Mouse (Mus musculus) forebrain, embryonic 16.5 days (tissue): Measurements from ENCODE around the gene Ppan. TPM values are rescaled to one million over a fixed set of nuclear protein-coding genes. Genes with fewer than 3 reads are reported as not detected.

ENCODE experiments used
- ATAC-seq: fragments of 200-750 bp; cut with Nextera tagmentation; 2 replicates; pipeline ENCODE4 v1.8.0; 2017; ENCODE audit warnings: mild to moderate bottlenecking, moderate library complexity
- H3K27ac ChIP-seq: fragments of 300-500 bp; sonication (generic); 2 replicates; pipeline ENCODE4 v1.5.1; 2014; ENCODE audit warnings: low read length, control low read depth
- H3K27me3 ChIP-seq: fragments of 300-500 bp; sonication (generic); replicated peaks from 2 replicates; pipeline ENCODE4 v1.6.1; 2014; ENCODE audit warnings: low read length; ENCODE audit not compliant: control insufficient read depth, insufficient read depth
- H3K36me3 ChIP-seq: fragments of 300-500 bp; sonication (generic); 2 replicates; pipeline ENCODE4 v1.6.1; 2014; ENCODE audit not compliant: control insufficient read depth, insufficient read depth
- H3K4me1 ChIP-seq: fragments of 300-500 bp; sonication (generic); replicated peaks from 2 replicates; pipeline ENCODE4 v1.6.1; 2014; ENCODE audit warnings: low read length; ENCODE audit not compliant: control insufficient read depth, insufficient read depth
- H3K4me2 ChIP-seq: fragments of 300-500 bp; sonication (generic); 2 replicates; pipeline ENCODE4 v1.6.1; 2014; ENCODE audit warnings: mild to moderate bottlenecking, low read length, control low read depth
- H3K4me3 ChIP-seq: fragments of 300-500 bp; sonication (generic); replicated peaks from 2 replicates; pipeline ENCODE4 v1.5.1; 2014; ENCODE audit warnings: mild to moderate bottlenecking, low read length, control low read depth
- H3K9ac ChIP-seq: fragments of 300-500 bp; sonication (generic); replicated peaks from 2 replicates; pipeline ENCODE4 v1.6.1; 2014; ENCODE audit warnings: low read depth, low read length, control low read depth
- H3K9me3 ChIP-seq: fragments of 300-500 bp; sonication (generic); 2 replicates; pipeline ENCODE4 v1.6.1; 2016; ENCODE audit warnings: low read length; ENCODE audit not compliant: control insufficient read depth
- WGBS: fragments of 180-500 bp; shearing (Covaris S2); extraction: QIAGEN DNeasy Blood & Tissue Kit; methylation state at CpG from one replicate; pipeline ENCODE4 v1.1.7; 2014; 5-methylcytosine and 5-hydroxymethylcytosine counted together
- polyA plus RNA-seq: library from polyadenylated mRNA; unstranded; fragments of >200 nt; fragmentation: Nextera tagmentation; extraction: Ambion mirVana; gene quantifications from 2 replicates; pipeline ENCODE4 v1.2.1, GENCODE M21; 2015

The Ppan gene
- polyA plus RNA-seq, 1 experiment from 2014 or later = 60.4 TPM

- Histone ChIP-seq H3K9ac (peak within 1 kb of the TSS; percentile 41), H3K4me3 (peak within 1 kb of the TSS; percentile 42), H3K36me3 (no peaks in the 10 kb centered on the region), H3K4me2 (peak within 1 kb of the TSS; percentile 45), H3K9me3 (no peaks in the 10 kb centered on the region), H3K27ac (no peak within 1 kb of the TSS), H3K27me3 (peaks cover 33% of the 10 kb centered on the region), H3K4me1 (no peaks in the 10 kb centered on the region)
- ATAC-seq = peak; percentile 50; the same call in 1 of the 2 replicates
- 9% methylated on average over 52 of the region's 53 CpGs for WGBS
Observed at GRCm38 (mm10) chr9:20868448-20869001, 19.4 kb upstream of the Ppan start, which contains the start of gene A230050P20Rik. Gene A230050P20Rik, plus strand, starts transcription at chr9:20868642.

GRCm38 (mm10) chr9:20869246-20869645 is 18.7 kb upstream of the Ppan start:
- WGBS = 9% methylated on average over 19 of the region's 19 CpGs
- peak overlapping the region; percentile 45 for H3K4me2 ChIP-seq
- peaks cover 33% of the 10 kb centered on the region for H3K27me3 ChIP-seq
- H3K9me3 ChIP-seq = no peaks in the 10 kb centered on the region
- no peaks in the 10 kb centered on the region for H3K4me1 ChIP-seq
- no peak for ATAC-seq
- H3K27ac ChIP-seq = no peak overlapping the region
- no peaks in the 10 kb centered on the region for H3K36me3 ChIP-seq
- H3K4me3 ChIP-seq = peak overlapping the region; percentile 42; the same call in 1 of the 2 replicates
- H3K9ac ChIP-seq = no peak overlapping the region

- no peaks in the 10 kb centered on the region for H3K9me3 ChIP-seq
- H3K4me1 ChIP-seq = no peaks in the 10 kb centered on the region
- no peak overlapping the region for H3K4me3 ChIP-seq
- no peak overlapping the region for H3K4me2 ChIP-seq
- no peaks in the 10 kb centered on the region for H3K36me3 ChIP-seq
- H3K27ac ChIP-seq = no peak overlapping the region
- H3K9ac ChIP-seq = no peak overlapping the region
- 74% methylated on average over 12 of the region's 12 CpGs for WGBS
- peaks cover 31% of the 10 kb centered on the region for H3K27me3 ChIP-seq
- ATAC-seq = no peak
Observed at GRCm38 (mm10) chr9:20870211-20871173, 17.5 kb upstream of the Ppan start.

GRCm38 (mm10) chr9:20872991-20873390 is 15.0 kb upstream of the Ppan start:
- no peak overlapping the region for H3K4me2 ChIP-seq
- peaks cover 3% of the 10 kb centered on the region for H3K4me1 ChIP-seq
- no peak for ATAC-seq
- 88% methylated on average over 10 of the region's 10 CpGs for WGBS
- no peak overlapping the region for H3K9ac ChIP-seq
- peaks cover 23% of the 10 kb centered on the region for H3K27me3 ChIP-seq
- no peaks in the 10 kb centered on the region for H3K36me3 ChIP-seq
- no peak overlapping the region for H3K27ac ChIP-seq
- no peak overlapping the region for H3K4me3 ChIP-seq
- no peaks in the 10 kb centered on the region for H3K9me3 ChIP-seq

GRCm38 (mm10) chr9:20873521-20873920 is 14.5 kb upstream of the Ppan start:
- Histone ChIP-seq H3K36me3 (no peaks in the 10 kb centered on the region), H3K4me1 (peaks cover 3% of the 10 kb centered on the region), H3K4me3 (no peak overlapping the region), H3K27me3 (peaks cover 19% of the 10 kb centered on the region), H3K9ac (no peak overlapping the region), H3K4me2 (no peak overlapping the region), H3K27ac (no peak overlapping the region), H3K9me3 (no peaks in the 10 kb centered on the region)
- no peak for ATAC-seq
- 90% methylated on average over 12 of the region's 12 CpGs for WGBS

GRCm38 (mm10) chr9:20875021-20875790 is 12.8 kb upstream of the Ppan start:
- Histone ChIP-seq H3K4me1 (peaks cover 3% of the 10 kb centered on the region), H3K27me3 (peaks cover 7% of the 10 kb centered on the region), H3K27ac (no peak overlapping the region), H3K4me3 (no peak overlapping the region), H3K36me3 (no peaks in the 10 kb centered on the region), H3K4me2 (no peak overlapping the region), H3K9ac (no peak overlapping the region), H3K9me3 (no peaks in the 10 kb centered on the region)
- 67% methylated on average over 23 of the region's 23 CpGs for WGBS
- ATAC-seq = no peak

GRCm38 (mm10) chr9:20876318-20877117 is 11.5 kb upstream of the Ppan start:
- WGBS = 71% methylated on average over 8 of the region's 9 CpGs
- Histone ChIP-seq H3K4me3 (no peak overlapping the region), H3K4me1 (peaks cover 3% of the 10 kb centered on the region), H3K4me2 (no peak overlapping the region), H3K27me3 (no peaks in the 10 kb centered on the region), H3K9ac (no peak overlapping the region), H3K27ac (no peak overlapping the region), H3K36me3 (no peaks in the 10 kb centered on the region), H3K9me3 (no peaks in the 10 kb centered on the region)
- no peak for ATAC-seq

- Histone ChIP-seq H3K9me3 (no peaks in the 10 kb centered on the region), H3K36me3 (no peaks in the 10 kb centered on the region), H3K27me3 (no peaks in the 10 kb centered on the region), H3K4me2 (peak overlapping the region; percentile 69), H3K27ac (peak overlapping the region; percentile 96), H3K4me3 (peak overlapping the region; percentile 56), H3K4me1 (peaks cover 3% of the 10 kb centered on the region), H3K9ac (peak overlapping the region; percentile 74)
- no peak for ATAC-seq
- 34% methylated on average over 14 of the region's 14 CpGs for WGBS
Observed at GRCm38 (mm10) chr9:20877118-20878040, 10.6 kb upstream of the Ppan start.
